ENCODE assay signal across 32 mouse cellular contexts in the genomic region with DNA sequence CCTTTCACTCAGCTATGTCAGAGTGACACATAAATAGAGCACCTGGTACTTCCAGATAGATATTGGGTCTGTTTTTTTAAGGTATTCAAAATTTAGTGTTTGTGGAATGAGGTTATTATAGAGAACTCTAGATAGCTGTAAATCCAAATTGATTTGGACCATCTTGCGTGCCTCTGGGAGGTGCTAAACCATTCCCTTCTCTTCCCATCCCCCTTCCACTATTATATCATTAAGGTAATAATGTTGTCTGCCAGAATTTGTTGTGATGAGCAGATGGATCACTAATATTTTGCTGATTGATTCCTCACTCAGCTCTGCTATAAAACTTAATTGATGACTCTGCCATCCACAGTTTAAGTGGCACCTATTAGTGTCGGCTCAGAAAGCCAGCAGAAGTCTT.
"Had no signal": no experiment of that assay in that cellular context is flagged by ENCODE, and none has a peak within 500 bp of the region (broad histone marks: within the 10 kb centered on the region; RNA-seq: fewer than 3 reads in every experiment).

No protein-coding gene starts in this region.

- ATAC-seq: liver, embryonic 12.5 days; liver, postnatal 0 days; lung, postnatal 0 days; midbrain, embryonic 13.5 days; midbrain, embryonic 15.5 days; midbrain, embryonic 16.5 days had no signal

- H3K4me1 ChIP-seq: limb, embryonic 15.5 days; liver, embryonic 12.5 days; liver, embryonic 13.5 days; liver, embryonic 15.5 days; lung, embryonic 15.5 days; megakaryocyte, embryonic 14.5 days had no signal

- H3K4me2 ChIP-seq: limb, embryonic 12.5 days; limb, embryonic 13.5 days; limb, embryonic 15.5 days; liver, embryonic 11.5 days; liver, embryonic 12.5 days; liver, embryonic 13.5 days; liver, embryonic 15.5 days; lung, embryonic 14.5 days; lung, embryonic 15.5 days; midbrain, embryonic 11.5 days; midbrain, embryonic 12.5 days; midbrain, embryonic 13.5 days; midbrain, embryonic 15.5 days had no signal

- H3K9me3 ChIP-seq: limb, embryonic 10.5 days; limb, embryonic 12.5 days; limb, embryonic 13.5 days; limb, embryonic 15.5 days; liver, embryonic 12.5 days; liver, embryonic 13.5 days; liver, embryonic 15.5 days; lung, embryonic 15.5 days; megakaryocyte, embryonic 14.5 days; midbrain, embryonic 10.5 days; midbrain, embryonic 12.5 days; midbrain, embryonic 13.5 days; midbrain, embryonic 15.5 days had no signal

- H3K36me3 ChIP-seq: limb, embryonic 10.5 days; limb, embryonic 12.5 days; limb, embryonic 13.5 days; limb, embryonic 15.5 days; liver, embryonic 12.5 days; liver, embryonic 13.5 days; liver, embryonic 15.5 days; lung, embryonic 15.5 days; midbrain, embryonic 10.5 days; midbrain, embryonic 12.5 days; midbrain, embryonic 13.5 days; midbrain, embryonic 15.5 days had no signal

- H3K9ac ChIP-seq: limb, embryonic 12.5 days; limb, embryonic 13.5 days; limb, embryonic 15.5 days; liver, embryonic 12.5 days; liver, embryonic 13.5 days; liver, embryonic 14.5 days; liver, embryonic 15.5 days; liver, postnatal 0 days; lung, embryonic 14.5 days; lung, embryonic 15.5 days; midbrain, embryonic 12.5 days; midbrain, embryonic 13.5 days; midbrain, embryonic 15.5 days had no signal

- DNase-seq: left cerebral cortex, postnatal 4 days; liver; liver, embryonic 13.5 days; liver, postnatal 0 days; lung, adult 18-20 months; lung, adult 2 months; lung, embryonic 14.5 days; lung, postnatal 10 days; lung, postnatal 14 days; lung, postnatal 36 days; lung, postnatal 4 days; midbrain, embryonic 14.5 days had no signal

- H3K27ac ChIP-seq: left cerebral cortex, adult 2 months; limb, embryonic 10.5 days; limb, embryonic 12.5 days; limb, embryonic 13.5 days; limb, embryonic 15.5 days; liver, embryonic 12.5 days; liver, embryonic 13.5 days; liver, embryonic 14.5 days; liver, embryonic 15.5 days; lung, embryonic 15.5 days; macrophage; midbrain, embryonic 10.5 days; midbrain, embryonic 12.5 days; midbrain, embryonic 13.5 days; midbrain, embryonic 15.5 days had no signal

- H3K4me3 ChIP-seq: left cerebral cortex, adult 2 months; limb, embryonic 10.5 days; limb, embryonic 12.5 days; limb, embryonic 13.5 days; limb, embryonic 15.5 days; liver, embryonic 12.5 days; liver, embryonic 13.5 days; liver, embryonic 15.5 days; lung, embryonic 15.5 days; megakaryocyte, embryonic 14.5 days; midbrain, embryonic 10.5 days; midbrain, embryonic 12.5 days; midbrain, embryonic 13.5 days; midbrain, embryonic 15.5 days; myocyte had no signal

- H3K27me3 ChIP-seq: limb, embryonic 12.5 days; limb, embryonic 13.5 days; limb, embryonic 15.5 days; liver, embryonic 12.5 days; liver, embryonic 13.5 days; liver, embryonic 15.5 days; lung, embryonic 15.5 days; megakaryocyte, embryonic 14.5 days; midbrain, embryonic 12.5 days; midbrain, embryonic 13.5 days; midbrain, embryonic 15.5 days had no signal
